Mouse (Mus musculus): ENCODE measurements around the gene Col4a2. TPM values are rescaled to one million over a fixed set of nuclear protein-coding genes. Genes with fewer than 3 reads are reported as not detected.

The Col4a2 gene
- polyA plus RNA-seq, 1 experiment from 2014 or later, result 52.5 TPM

GRCm38 (mm10) chr8:11415089-11415488 lies 102.5 kb downstream of the Col4a2 start:
- 90% methylated on average over 10 of the region's 10 CpGs for WGBS
- Histone ChIP-seq H3K27me3 (no peaks in the 10 kb centered on the region), H3K4me1 (replicated peaks) (peaks cover 30% of the 10 kb centered on the region), H3K9me3 (no peaks in the 10 kb centered on the region), H3K27ac (replicated peaks) (no peak overlapping the region), H3K9ac (no peak overlapping the region), H3K4me3 (no peak overlapping the region), H3K36me3 (no peaks in the 10 kb centered on the region), H3K4me2 (no peak overlapping the region)
- no peak for ATAC-seq (ENCODE audit: low read depth)

GRCm38 (mm10) chr8:11417762-11418161 lies 105.2 kb downstream of the Col4a2 start:
- Histone ChIP-seq H3K4me1 (replicated peaks) (peaks cover 14% of the 10 kb centered on the region), H3K9ac (no peak overlapping the region), H3K27me3 (no peaks in the 10 kb centered on the region), H3K27ac (replicated peaks) (no peak overlapping the region), H3K4me3 (no peak overlapping the region), H3K9me3 (no peaks in the 10 kb centered on the region), H3K36me3 (no peaks in the 10 kb centered on the region), H3K4me2 (no peak overlapping the region)
- ATAC-seq (ENCODE audit: low read depth), result no peak
- WGBS, result 74% methylated on average over 13 of the region's 13 CpGs

- ATAC-seq (ENCODE audit: low read depth), result peak; percentile 48; the same call in 1 of the 2 replicates
- H3K4me2 ChIP-seq, result no peak overlapping the region
- 38% methylated on average over 6 of the region's 6 CpGs for WGBS
- peaks cover 7% of the 10 kb centered on the region for H3K4me1 ChIP-seq (replicated peaks)
- no peak overlapping the region for H3K9ac ChIP-seq
- H3K27me3 ChIP-seq, result no peaks in the 10 kb centered on the region
- no peaks in the 10 kb centered on the region for H3K36me3 ChIP-seq
- no peak overlapping the region for H3K4me3 ChIP-seq
- no peak overlapping the region for H3K27ac ChIP-seq (replicated peaks)
- no peaks in the 10 kb centered on the region for H3K9me3 ChIP-seq
These were observed 106.6 kb downstream of the Col4a2 start for GRCm38 (mm10) chr8:11419232-11419631.

GRCm38 (mm10) chr8:11419645-11420044 lies 107.0 kb downstream of the Col4a2 start:
- Histone ChIP-seq H3K27ac (replicated peaks) (no peak overlapping the region), H3K4me2 (no peak overlapping the region), H3K9me3 (no peaks in the 10 kb centered on the region), H3K4me1 (replicated peaks) (peaks cover 3% of the 10 kb centered on the region), H3K4me3 (no peak overlapping the region), H3K27me3 (no peaks in the 10 kb centered on the region), H3K36me3 (no peaks in the 10 kb centered on the region), H3K9ac (no peak overlapping the region)
- ATAC-seq (ENCODE audit: low read depth), result peak; percentile 58; the same call in 1 of the 2 replicates
- WGBS, result 20% methylated on average over 2 of the region's 2 CpGs

GRCm38 (mm10) chr8:11421105-11421504 lies 108.5 kb downstream of the Col4a2 start:
- Histone ChIP-seq H3K27me3 (no peaks in the 10 kb centered on the region), H3K9me3 (no peaks in the 10 kb centered on the region), H3K27ac (replicated peaks) (no peak overlapping the region), H3K4me2 (no peak overlapping the region), H3K9ac (no peak overlapping the region), H3K36me3 (no peaks in the 10 kb centered on the region), H3K4me1 (replicated peaks) (no peaks in the 10 kb centered on the region; the same call in 1 of the 2 replicates), H3K4me3 (no peak overlapping the region)
- ATAC-seq (ENCODE audit: low read depth), result no peak
- 55% methylated on average over 14 of the region's 14 CpGs for WGBS

GRCm38 (mm10) chr8:11421968-11422367 lies 109.4 kb downstream of the Col4a2 start:
- Histone ChIP-seq H3K9ac (no peak overlapping the region), H3K27me3 (no peaks in the 10 kb centered on the region), H3K4me1 (replicated peaks) (no peaks in the 10 kb centered on the region; the same call in 1 of the 2 replicates), H3K9me3 (no peaks in the 10 kb centered on the region), H3K27ac (replicated peaks) (no peak overlapping the region), H3K4me2 (no peak overlapping the region), H3K4me3 (no peak overlapping the region), H3K36me3 (no peaks in the 10 kb centered on the region)
- no peak for ATAC-seq (ENCODE audit: low read depth)
- 83% methylated on average over 6 of the region's 6 CpGs for WGBS

GRCm38 (mm10) chr8:11423091-11423490 lies 110.5 kb downstream of the Col4a2 start:
- no peak overlapping the region for H3K27ac ChIP-seq (replicated peaks)
- H3K9me3 ChIP-seq, result no peaks in the 10 kb centered on the region
- H3K4me1 ChIP-seq (replicated peaks), result no peaks in the 10 kb centered on the region; the same call in 1 of the 2 replicates
- no peak overlapping the region for H3K4me3 ChIP-seq
- no peak overlapping the region for H3K9ac ChIP-seq
- H3K36me3 ChIP-seq, result no peaks in the 10 kb centered on the region
- no peaks in the 10 kb centered on the region for H3K27me3 ChIP-seq
- no peak overlapping the region for H3K4me2 ChIP-seq
- ATAC-seq (ENCODE audit: low read depth), result no peak
- 60% methylated on average over 7 of the region's 7 CpGs for WGBS

GRCm38 (mm10) chr8:11430688-11431087 lies 118.1 kb downstream of the Col4a2 start:
- Histone ChIP-seq H3K4me3 (no peak overlapping the region), H3K4me2 (no peak overlapping the region), H3K27me3 (no peaks in the 10 kb centered on the region), H3K27ac (replicated peaks) (no peak overlapping the region), H3K9ac (no peak overlapping the region), H3K4me1 (replicated peaks) (no peaks in the 10 kb centered on the region), H3K36me3 (peaks cover 3% of the 10 kb centered on the region), H3K9me3 (no peaks in the 10 kb centered on the region)
- ATAC-seq (ENCODE audit: low read depth), result no peak
- WGBS, result 54% methylated on average over 5 of the region's 5 CpGs

GRCm38 (mm10) chr8:11437862-11438261 lies 125.3 kb downstream of the Col4a2 start:
- Histone ChIP-seq H3K4me3 (no peak overlapping the region), H3K9me3 (no peaks in the 10 kb centered on the region), H3K4me1 (replicated peaks) (no peaks in the 10 kb centered on the region), H3K27me3 (peaks cover 3% of the 10 kb centered on the region; the same call in 1 of the 2 replicates), H3K36me3 (no peaks in the 10 kb centered on the region; the same call in 1 of the 2 replicates), H3K9ac (no peak overlapping the region), H3K27ac (replicated peaks) (no peak overlapping the region), H3K4me2 (no peak overlapping the region)
- no peak for ATAC-seq (ENCODE audit: low read depth)
- 57% methylated on average over 12 of the region's 12 CpGs for WGBS

- Histone ChIP-seq H3K27ac (replicated peaks) (no peak overlapping the region), H3K4me1 (replicated peaks) (no peaks in the 10 kb centered on the region), H3K4me3 (no peak overlapping the region), H3K4me2 (no peak overlapping the region), H3K9me3 (no peaks in the 10 kb centered on the region), H3K36me3 (no peaks in the 10 kb centered on the region), H3K9ac (no peak overlapping the region), H3K27me3 (peaks cover 3% of the 10 kb centered on the region; the same call in 1 of the 2 replicates)
- 89% methylated on average over 6 of the region's 6 CpGs for WGBS
- no peak for ATAC-seq (ENCODE audit: low read depth)
These were observed 128.7 kb downstream of the Col4a2 start for GRCm38 (mm10) chr8:11441291-11441690.

GRCm38 (mm10) chr8:11443611-11444010 lies 131.0 kb downstream of the Col4a2 start:
- ATAC-seq (ENCODE audit: low read depth), result no peak
- 89% methylated on average over 9 of the region's 9 CpGs for WGBS
- H3K27me3 ChIP-seq, result no peaks in the 10 kb centered on the region
- no peak overlapping the region for H3K4me2 ChIP-seq
- no peak overlapping the region for H3K4me3 ChIP-seq
- H3K27ac ChIP-seq (replicated peaks), result no peak overlapping the region
- H3K4me1 ChIP-seq (replicated peaks), result no peaks in the 10 kb centered on the region
- H3K9ac ChIP-seq, result no peak overlapping the region
- no peaks in the 10 kb centered on the region for H3K9me3 ChIP-seq
- H3K36me3 ChIP-seq, result no peaks in the 10 kb centered on the region

- H3K4me3 ChIP-seq, result no peak overlapping the region
- H3K27me3 ChIP-seq, result no peaks in the 10 kb centered on the region
- no peaks in the 10 kb centered on the region for H3K36me3 ChIP-seq
- WGBS, result 84% methylated on average over 7 of the region's 7 CpGs
- H3K9ac ChIP-seq, result no peak overlapping the region
- no peak for ATAC-seq (ENCODE audit: low read depth)
- H3K4me2 ChIP-seq, result no peak overlapping the region
- H3K9me3 ChIP-seq, result no peaks in the 10 kb centered on the region
- no peak overlapping the region for H3K27ac ChIP-seq (replicated peaks)
- H3K4me1 ChIP-seq (replicated peaks), result no peaks in the 10 kb centered on the region
These were observed 131.6 kb downstream of the Col4a2 start for GRCm38 (mm10) chr8:11444216-11444615.

- ATAC-seq (ENCODE audit: low read depth), result no peak
- Histone ChIP-seq H3K9me3 (no peaks in the 10 kb centered on the region), H3K4me1 (replicated peaks) (no peaks in the 10 kb centered on the region; the same call in 1 of the 2 replicates), H3K4me3 (no peak overlapping the region), H3K27ac (replicated peaks) (no peak overlapping the region), H3K36me3 (no peaks in the 10 kb centered on the region), H3K27me3 (no peaks in the 10 kb centered on the region), H3K4me2 (no peak overlapping the region), H3K9ac (no peak overlapping the region)
- 95% methylated on average over 13 of the region's 13 CpGs for WGBS
These were observed 133.2 kb downstream of the Col4a2 start for GRCm38 (mm10) chr8:11445790-11446189.

Measured in neural tube, embryonic 13.5 days (tissue).